Mouse (Mus musculus): Measurements from ENCODE around the gene Sdf4.

DNA sequence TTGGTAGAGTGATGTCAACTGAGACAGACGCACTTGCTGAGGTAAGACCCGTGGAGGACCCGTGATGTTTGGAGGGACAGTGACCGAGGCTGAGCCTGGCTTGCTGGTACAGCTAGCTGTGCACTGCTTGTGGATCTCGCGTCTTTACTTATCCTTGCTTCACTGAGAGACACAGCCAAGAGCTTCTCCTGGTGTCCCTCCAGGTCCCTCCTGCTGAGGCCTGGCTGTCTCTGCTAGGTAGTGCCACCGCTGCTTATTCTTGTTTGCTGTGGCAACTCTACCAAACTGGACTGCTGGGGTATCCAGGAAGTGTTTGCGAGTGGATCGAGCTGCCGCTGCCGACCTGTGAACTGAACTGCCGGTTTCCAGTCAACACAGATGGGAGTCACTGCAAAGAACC is 27.1 kb downstream of the Sdf4 start:
- no peak for TF ChIP-seq CTCF (IDR thresholded peaks at IDR 0.05)
- TF ChIP-seq EP300 (IDR thresholded peaks at IDR 0.05), result no peak

All from lung, postnatal 0 days (tissue).